Mouse (Mus musculus) heart, embryonic 12.5 days (tissue): ENCODE results near the gene Slc2a3. TPM values are rescaled to one million over a fixed set of nuclear protein-coding genes. Genes with fewer than 3 reads are reported as not detected.

ENCODE experiments used
- ATAC-seq: fragments of 200-750 bp; cut with Nextera tagmentation; 2 replicates; pipeline ENCODE4 v1.8.0; 2017; ENCODE audit warnings: moderate TSS enrichment, moderate library complexity; ENCODE audit not compliant: insufficient number of reproducible peaks, low FRiP score
- H3K27ac ChIP-seq: fragments of 300-500 bp; sonication (generic); 2 replicates; pipeline ENCODE4 v1.5.1; 2016; ENCODE audit warnings: mild to moderate bottlenecking, moderate library complexity; ENCODE audit not compliant: poor library complexity, severe bottlenecking
- H3K27me3 ChIP-seq: fragments of 300-500 bp; sonication (generic); replicated peaks from 2 replicates; pipeline ENCODE4 v1.6.1; 2016; ENCODE audit warnings: mild to moderate bottlenecking, moderate library complexity
- H3K36me3 ChIP-seq: fragments of 300-500 bp; sonication (generic); 2 replicates; pipeline ENCODE4 v1.6.1; 2016; ENCODE audit warnings: mild to moderate bottlenecking, moderate library complexity
- H3K4me1 ChIP-seq: fragments of 300-500 bp; sonication (generic); replicated peaks from 2 replicates; pipeline ENCODE4 v1.6.1; 2016; ENCODE audit warnings: mild to moderate bottlenecking
- H3K4me2 ChIP-seq: fragments of 300-500 bp; sonication (generic); 2 replicates; pipeline ENCODE4 v1.6.1; 2016; ENCODE audit warnings: mild to moderate bottlenecking, moderate library complexity
- H3K4me3 ChIP-seq: fragments of 300-500 bp; sonication (generic); 2 replicates; pipeline ENCODE4 v1.5.1; 2016; ENCODE audit warnings: mild to moderate bottlenecking
- H3K9ac ChIP-seq: fragments of 300-500 bp; sonication (generic); 2 replicates; pipeline ENCODE4 v1.6.1; 2016; ENCODE audit warnings: mild to moderate bottlenecking, moderate library complexity
- H3K9me3 ChIP-seq: fragments of 300-500 bp; sonication (generic); replicated peaks from 2 replicates; pipeline ENCODE4 v1.6.1; 2016; ENCODE audit warnings: mild to moderate bottlenecking, moderate library complexity
- WGBS: fragments of 180-500 bp; shearing (Covaris S2); methylation state at CpG from one replicate; pipeline ENCODE4 v1.1.7; 2016; 5-methylcytosine and 5-hydroxymethylcytosine counted together
- polyA plus RNA-seq: library from polyadenylated mRNA; unstranded; fragments of >200 nt; fragmentation: Nextera tagmentation; extraction: Ambion mirVana; gene quantifications from 2 replicates; pipeline ENCODE4 v1.2.1, GENCODE M21; 2016

Slc2a3 gene
- 26.6 and 27.7 TPM in 2 replicates for polyA plus RNA-seq

- H3K4me2 ChIP-seq, result peak within 1 kb of the TSS; percentile 100
- H3K9me3 ChIP-seq, result no peaks in the 10 kb centered on the region
- H3K27ac ChIP-seq, result 0 out of 2 replicates have a peak within 1 kb of the TSS, but pooled peaks have one; percentile 18
- H3K27me3 ChIP-seq, result 0 out of 2 replicates have a peak, but pooled peaks cover 4% of the 10 kb centered on the region
- peak within 1 kb of the TSS; percentile 69 for H3K4me3 ChIP-seq
- WGBS, result under 1% methylated on average over 46 of the region's 46 CpGs
- peak within 1 kb of the TSS; percentile 83 for H3K9ac ChIP-seq
- H3K36me3 ChIP-seq, result no peaks in the 10 kb centered on the region
- ATAC-seq, result peak; percentile 81
- H3K4me1 ChIP-seq, result peaks cover 8% of the 10 kb centered on the region
Measured at GRCm38 (mm10) chr6:122801301-122801800, at the start of gene Slc2a3. Gene Slc2a3 (minus strand): TSS chr6:122801640.

- H3K4me2 ChIP-seq, result no peak overlapping the region
- H3K9ac ChIP-seq, result no peak overlapping the region
- peaks cover 73% of the 10 kb centered on the region for H3K36me3 ChIP-seq
- H3K9me3 ChIP-seq, result no peaks in the 10 kb centered on the region
- H3K4me1 ChIP-seq, result no peaks in the 10 kb centered on the region
- H3K27me3 ChIP-seq, result no peaks in the 10 kb centered on the region
- H3K27ac ChIP-seq, result no peak overlapping the region
- no peak overlapping the region for H3K4me3 ChIP-seq
- WGBS, result 87% methylated on average over 6 of the region's 6 CpGs
- ATAC-seq, result no peak
Measured at GRCm38 (mm10) chr6:122843759-122844158, 42.3 kb upstream of the Slc2a3 start.

- WGBS, result 88% methylated on average over 5 of the region's 5 CpGs
Measured at GRCm38 (mm10) chr6:122837539-122837938, 36.1 kb upstream of the Slc2a3 start.

GRCm38 (mm10) chr6:122836974-122837373, 35.5 kb upstream of the Slc2a3 start:
- H3K9me3 ChIP-seq, result peaks cover 6% of the 10 kb centered on the region; the same call in 1 of the 2 replicates
- no peak overlapping the region for H3K9ac ChIP-seq
- no peak for ATAC-seq
- H3K36me3 ChIP-seq, result peaks cover 93% of the 10 kb centered on the region
- no peak overlapping the region for H3K27ac ChIP-seq
- no peaks in the 10 kb centered on the region for H3K4me1 ChIP-seq
- 100% methylated on average over 3 of the region's 3 CpGs for WGBS
- no peak overlapping the region for H3K4me2 ChIP-seq
- H3K4me3 ChIP-seq, result no peak overlapping the region
- no peaks in the 10 kb centered on the region for H3K27me3 ChIP-seq

More at GRCm38 (mm10) chr6:122837539-122837938, 36.1 kb upstream of the Slc2a3 start:
- Histone ChIP-seq H3K9ac (no peak overlapping the region), H3K9me3 (peaks cover 6% of the 10 kb centered on the region; the same call in 1 of the 2 replicates), H3K27ac (no peak overlapping the region), H3K4me1 (no peaks in the 10 kb centered on the region), H3K4me2 (no peak overlapping the region), H3K27me3 (no peaks in the 10 kb centered on the region), H3K36me3 (peaks cover 93% of the 10 kb centered on the region), H3K4me3 (no peak overlapping the region)
- no peak for ATAC-seq

GRCm38 (mm10) chr6:122834365-122834764, 32.9 kb upstream of the Slc2a3 start:
- Histone ChIP-seq H3K4me3 (no peak overlapping the region), H3K9me3 (peaks cover 6% of the 10 kb centered on the region; the same call in 1 of the 2 replicates), H3K4me2 (no peak overlapping the region), H3K36me3 (peaks cover 91% of the 10 kb centered on the region), H3K27ac (no peak overlapping the region), H3K27me3 (no peaks in the 10 kb centered on the region), H3K9ac (no peak overlapping the region), H3K4me1 (no peaks in the 10 kb centered on the region)
- no peak for ATAC-seq
- 66% methylated on average over 4 of the region's 4 CpGs for WGBS

- no peak overlapping the region for H3K4me3 ChIP-seq
- WGBS, result 77% methylated on average over 7 of the region's 7 CpGs
- H3K9me3 ChIP-seq, result peaks cover 6% of the 10 kb centered on the region; the same call in 1 of the 2 replicates
- H3K4me2 ChIP-seq, result no peak overlapping the region
- H3K4me1 ChIP-seq, result no peaks in the 10 kb centered on the region
- H3K36me3 ChIP-seq, result peaks cover 88% of the 10 kb centered on the region
- H3K27ac ChIP-seq, result no peak overlapping the region
- H3K27me3 ChIP-seq, result no peaks in the 10 kb centered on the region
- no peak for ATAC-seq
- H3K9ac ChIP-seq, result no peak overlapping the region
Measured at GRCm38 (mm10) chr6:122832880-122833279, 31.4 kb upstream of the Slc2a3 start.

GRCm38 (mm10) chr6:122828086-122828485, 26.6 kb upstream of the Slc2a3 start:
- Histone ChIP-seq H3K9ac (no peak overlapping the region), H3K4me1 (peaks cover 33% of the 10 kb centered on the region), H3K27me3 (no peaks in the 10 kb centered on the region), H3K27ac (no peak overlapping the region), H3K36me3 (peaks cover 48% of the 10 kb centered on the region), H3K4me2 (no peak overlapping the region), H3K4me3 (no peak overlapping the region), H3K9me3 (no peaks in the 10 kb centered on the region)
- whole genome bisulfite sequencing, result 47% methylated on average over 13 of the region's 13 CpGs
- ATAC-seq, result no peak

- Histone ChIP-seq H3K4me3 (peak overlapping the region; percentile 56), H3K4me1 (peaks cover 49% of the 10 kb centered on the region), H3K4me2 (peak overlapping the region; percentile 94), H3K27ac (peak overlapping the region; percentile 93), H3K9ac (peak overlapping the region; percentile 72), H3K27me3 (no peaks in the 10 kb centered on the region), H3K36me3 (peaks cover 33% of the 10 kb centered on the region), H3K9me3 (no peaks in the 10 kb centered on the region)
- ATAC-seq, result peak; percentile 94
- 2% methylated on average over 29 of the region's 29 CpGs for WGBS
Measured at GRCm38 (mm10) chr6:122825923-122826742, 24.7 kb upstream of the Slc2a3 start.

GRCm38 (mm10) chr6:122825166-122825565, 23.7 kb upstream of the Slc2a3 start:
- Histone ChIP-seq H3K4me3 (no peak overlapping the region), H3K9me3 (no peaks in the 10 kb centered on the region), H3K9ac (no peak overlapping the region), H3K27me3 (no peaks in the 10 kb centered on the region), H3K36me3 (peaks cover 24% of the 10 kb centered on the region), H3K27ac (peak overlapping the region; percentile 93; the same call in 1 of the 2 replicates), H3K4me1 (peaks cover 57% of the 10 kb centered on the region), H3K4me2 (peak overlapping the region; percentile 94)
- ATAC-seq, result no peak
- WGBS, result 79% methylated on average over 9 of the region's 9 CpGs

GRCm38 (mm10) chr6:122824086-122824485, 22.6 kb upstream of the Slc2a3 start:
- H3K27ac ChIP-seq, result 0 out of 2 replicates have a peak overlapping the region, but pooled peaks have one; percentile 40
- H3K4me2 ChIP-seq, result peak overlapping the region; percentile 29
- peaks cover 13% of the 10 kb centered on the region for H3K36me3 ChIP-seq
- 56% methylated on average over 10 of the region's 10 CpGs for WGBS
- H3K27me3 ChIP-seq, result no peaks in the 10 kb centered on the region
- no peak for ATAC-seq
- H3K4me1 ChIP-seq, result peaks cover 57% of the 10 kb centered on the region
- no peak overlapping the region for H3K9ac ChIP-seq
- no peaks in the 10 kb centered on the region for H3K9me3 ChIP-seq
- H3K4me3 ChIP-seq, result no peak overlapping the region

- Histone ChIP-seq H3K27me3 (no peaks in the 10 kb centered on the region), H3K4me1 (peaks cover 55% of the 10 kb centered on the region), H3K27ac (no peak overlapping the region), H3K9me3 (no peaks in the 10 kb centered on the region), H3K4me2 (peak overlapping the region; percentile 90), H3K4me3 (peak overlapping the region; percentile 82; the same call in 1 of the 2 replicates), H3K9ac (peak overlapping the region; percentile 94; the same call in 1 of the 2 replicates), H3K36me3 (peaks cover 4% of the 10 kb centered on the region)
- WGBS, result 70% methylated on average over 9 of the region's 9 CpGs
- no peak for ATAC-seq
Measured at GRCm38 (mm10) chr6:122821822-122822221, 20.4 kb upstream of the Slc2a3 start.
